Mouse (Mus musculus) intestine, postnatal 0 days (tissue): ENCODE data around the gene Pnldc1. TPM values are rescaled to one million over a fixed set of nuclear protein-coding genes. Genes with fewer than 3 reads are reported as not detected.
"Not testable (repeated sequence)": the region's sequence is repeated elsewhere in the genome, so short reads cannot be mapped to it uniquely, and the experiment has no call there.

Source experiments
- ATAC-seq: fragments of 200-750 bp; cut with Nextera tagmentation; 2 replicates; pipeline ENCODE4 v1.8.0; 2017; ENCODE audit warnings: mild to moderate bottlenecking, moderate TSS enrichment, moderate library complexity
- H3K27ac ChIP-seq: fragments of 300-500 bp; sonication (generic); 2 replicates; pipeline ENCODE4 v1.5.1; 2014; ENCODE audit warnings: mild to moderate bottlenecking, low read depth, low read length, moderate library complexity
- H3K27me3 ChIP-seq: fragments of 300-500 bp; sonication (generic); replicated peaks from 2 replicates; pipeline ENCODE4 v1.6.1; 2014; ENCODE audit warnings: low read length, mixed read lengths; ENCODE audit not compliant: control insufficient read depth, insufficient read depth
- H3K36me3 ChIP-seq: fragments of 300-500 bp; sonication (generic); 2 replicates; pipeline ENCODE4 v1.6.1; 2014; ENCODE audit warnings: mild to moderate bottlenecking, moderate library complexity; ENCODE audit not compliant: control insufficient read depth, insufficient read depth
- H3K4me1 ChIP-seq: fragments of 300-500 bp; sonication (generic); replicated peaks from 2 replicates; pipeline ENCODE4 v1.6.1; 2014; ENCODE audit warnings: antibody characterized with exemption, low read length, mixed read lengths; ENCODE audit not compliant: control insufficient read depth, insufficient read depth
- H3K4me2 ChIP-seq: fragments of 300-500 bp; sonication (generic); replicated peaks from 2 replicates; pipeline ENCODE4 v1.6.1; 2014; ENCODE audit warnings: low read depth, mild to moderate bottlenecking, moderate library complexity
- H3K4me3 ChIP-seq: fragments of 300-500 bp; sonication (generic); 2 replicates; pipeline ENCODE4 v1.5.1; 2014; ENCODE audit warnings: low read depth, low read length
- H3K9ac ChIP-seq: fragments of 300-500 bp; sonication (generic); 2 replicates; pipeline ENCODE4 v1.6.1; 2014; ENCODE audit warnings: mild to moderate bottlenecking, low read depth, low read length
- H3K9me3 ChIP-seq: fragments of 300-500 bp; sonication (generic); 2 replicates; pipeline ENCODE4 v1.6.1; 2016; ENCODE audit warnings: mixed run types; ENCODE audit not compliant: control insufficient read depth
- CTCF ChIP-seq: sonication (generic); IDR thresholded peaks from 2 replicates; pipeline ENCODE4 v1.5.1; 2016; ENCODE audit warnings: low read depth, mild to moderate bottlenecking, control low read depth, antibody characterized with exemption, moderate library complexity
- WGBS: fragments of 180-500 bp; shearing (Covaris S2); extraction: QIAGEN DNeasy Blood & Tissue Kit; methylation state at CpG from one replicate; pipeline ENCODE4 v1.1.7; 2014; 5-methylcytosine and 5-hydroxymethylcytosine counted together
- polyA plus RNA-seq: library from polyadenylated mRNA; unstranded; fragments of >200 nt; fragmentation: Nextera tagmentation; extraction: Ambion mirVana; gene quantifications from 2 replicates; pipeline ENCODE4 v1.2.1, GENCODE M21; 2015

Pnldc1 gene
- polyA plus RNA-seq, 1 experiment from 2014 or later = 0.48 TPM

GRCm38 (mm10) chr17:12910391-12910790, 361 bp upstream of the Pnldc1 start:
- Histone ChIP-seq H3K4me3 (no peak overlapping the region), H3K4me1 (no peaks in the 10 kb centered on the region), H3K9me3 (no peaks in the 10 kb centered on the region), H3K27me3 (no peaks in the 10 kb centered on the region), H3K36me3 (peaks cover 43% of the 10 kb centered on the region), H3K27ac (no peak overlapping the region), H3K4me2 (no peak overlapping the region), H3K9ac (no peak overlapping the region)
- WGBS = 85% methylated on average over 8 of the region's 8 CpGs
- no peak for TF ChIP-seq CTCF
- ATAC-seq = no peak

GRCm38 (mm10) chr17:12906436-12906835, 3.6 kb downstream of the Pnldc1 start:
- Histone ChIP-seq H3K9me3 (no peaks in the 10 kb centered on the region), H3K4me3 (no peak overlapping the region), H3K9ac (no peak overlapping the region), H3K4me2 (no peak overlapping the region), H3K36me3 (peaks cover 36% of the 10 kb centered on the region), H3K4me1 (no peaks in the 10 kb centered on the region), H3K27ac (no peak overlapping the region), H3K27me3 (no peaks in the 10 kb centered on the region)
- WGBS = 88% methylated on average over 9 of the region's 9 CpGs
- no peak for ATAC-seq
- TF ChIP-seq CTCF = no peak

- Histone ChIP-seq H3K4me2 (no peak overlapping the region), H3K36me3 (peaks cover 30% of the 10 kb centered on the region), H3K27me3 (no peaks in the 10 kb centered on the region), H3K27ac (no peak overlapping the region), H3K4me1 (no peaks in the 10 kb centered on the region), H3K4me3 (no peak overlapping the region), H3K9me3 (no peaks in the 10 kb centered on the region), H3K9ac (no peak overlapping the region)
- WGBS = 89% methylated on average over 4 of the region's 4 CpGs
- ATAC-seq = no peak
- TF ChIP-seq CTCF = no peak
Measured at GRCm38 (mm10) chr17:12905810-12906209, 4.2 kb downstream of the Pnldc1 start.

- Histone ChIP-seq H3K4me1 (no peaks in the 10 kb centered on the region), H3K9me3 (no peaks in the 10 kb centered on the region), H3K27ac (no peak overlapping the region), H3K4me3 (no peak overlapping the region), H3K4me2 (no peak overlapping the region), H3K36me3 (peaks cover 22% of the 10 kb centered on the region), H3K27me3 (no peaks in the 10 kb centered on the region), H3K9ac (no peak overlapping the region)
- no peak for TF ChIP-seq CTCF
- 81% methylated on average over 1 of the region's 1 CpGs for WGBS
- ATAC-seq = no peak
Measured at GRCm38 (mm10) chr17:12904349-12904748, 5.7 kb downstream of the Pnldc1 start.

- 60% methylated on average over 12 of the region's 12 CpGs for WGBS
- no peak overlapping the region for H3K4me2 ChIP-seq
- no peaks in the 10 kb centered on the region for H3K9me3 ChIP-seq
- no peak for TF ChIP-seq CTCF
- H3K4me3 ChIP-seq = no peak overlapping the region
- H3K27me3 ChIP-seq = no peaks in the 10 kb centered on the region
- H3K4me1 ChIP-seq = no peaks in the 10 kb centered on the region
- no peak overlapping the region for H3K9ac ChIP-seq
- no peak overlapping the region for H3K27ac ChIP-seq
- peaks cover 25% of the 10 kb centered on the region for H3K36me3 ChIP-seq
- no peak for ATAC-seq
Measured at GRCm38 (mm10) chr17:12903372-12904333, 6.4 kb downstream of the Pnldc1 start.

- Histone ChIP-seq H3K27me3 (no peaks in the 10 kb centered on the region), H3K9me3 (no peaks in the 10 kb centered on the region), H3K9ac (no peak overlapping the region), H3K4me3 (no peak overlapping the region), H3K4me1 (no peaks in the 10 kb centered on the region), H3K4me2 (no peak overlapping the region), H3K27ac (no peak overlapping the region), H3K36me3 (peaks cover 25% of the 10 kb centered on the region)
- no peak for TF ChIP-seq CTCF
- ATAC-seq = no peak
- 94% methylated on average over 6 of the region's 6 CpGs for WGBS
Measured at GRCm38 (mm10) chr17:12902291-12902690, 7.7 kb downstream of the Pnldc1 start.

GRCm38 (mm10) chr17:12898607-12899006, 11.4 kb downstream of the Pnldc1 start:
- not testable (repeated sequence) for H3K9me3 ChIP-seq, H3K4me2 ChIP-seq, H3K4me3 ChIP-seq, H3K4me1 ChIP-seq, H3K27me3 ChIP-seq, H3K27ac ChIP-seq, H3K9ac ChIP-seq, ATAC-seq
- peaks cover 16% of the 10 kb centered on the region; the same call in 1 of the 2 replicates for H3K36me3 ChIP-seq
- 36% methylated on average over 2 of the region's 2 CpGs for WGBS
